Mouse (Mus musculus) heart, adult 2 months (tissue): Measurements from ENCODE around the gene Cntnap5b.

Experiments
- CTCF ChIP-seq: fragments of 200-600 bp; IDR thresholded peaks from 2 replicates; pipeline ENCODE4 v1.8.1; 2022; ENCODE audit warnings: antibody characterized with exemption, mild to moderate bottlenecking, moderate library complexity
- EP300 ChIP-seq: fragments of 200-500 bp; IDR thresholded peaks from 2 replicates; pipeline ENCODE4 v1.6.1; 2011; ENCODE audit warnings: low read depth, low read length, control low read depth; ENCODE audit not compliant: insufficient read depth

GRCm38 (mm10) chr1:100251964-100252363, 479.4 kb downstream of the Cntnap5b start:
- TF ChIP-seq CTCF (no peak), EP300 (no peak)
